Mouse (Mus musculus): ENCODE results near the gene Gm11562.

- no peak for TF ChIP-seq CTCF (IDR thresholded peaks at IDR 0.05; ENCODE audit: borderline replicate concordance, extremely low read depth, insufficient read depth, insufficient read length)
- TF ChIP-seq POLR2A (IDR thresholded peaks at IDR 0.05; ENCODE audit: borderline replicate concordance, extremely low read depth, insufficient read depth, insufficient read length, poor library complexity, severe bottlenecking), result no peak
These were observed 5.4 kb downstream of the Gm11562 start, which contains the start of gene Krtap2-4 for GRCm38 (mm10) chr11:99614796-99615363.

All from brain, embryonic 14.5 days (tissue).